8 mouse cellular contexts compared by ENCODE assay signal in genomic region chr11:24305145-24305553, GRCm38 (mm10).
A peak's percentile ranks its signal among the peaks of the same experiment; 100 is the strongest.
DNase-seq lines count a peak whose midpoint lies in the region; ATAC-seq and TF ChIP-seq lines count a peak whose summit lies in the region.

No protein-coding gene starts in this region.

- no peak for TF ChIP-seq CTCF in cerebellum, adult 2 months (IDR thresholded peaks at IDR 0.05; ENCODE audit: borderline replicate concordance, insufficient read depth, low read depth, low read length)

- TF ChIP-seq POLR2A in cerebellum, adult 2 months (IDR thresholded peaks at IDR 0.05; ENCODE audit: borderline replicate concordance, insufficient read depth, low read length): no peak

- no peaks in the 10 kb centered on the region for H3K36me3 ChIP-seq in liver, embryonic 15.5 days (replicated peaks)
- no peaks in the 10 kb centered on the region for H3K36me3 ChIP-seq in splenic B cell, adult 2 months (ENCODE audit: control insufficient read depth, insufficient read depth, low read length, poor library complexity, severe bottlenecking)

- ATAC-seq in liver, embryonic 15.5 days (ENCODE audit: insufficient read depth): no peak

- DNase-seq in adrenal gland, postnatal 14 days: peak; percentile 52
- no peak for DNase-seq in adrenal gland, adult 8-10 months
- peak; percentile 60 for DNase-seq in ovary, postnatal 36 days (ENCODE audit: low spot score)
- DNase-seq in ovary, postnatal 10 days (ENCODE audit: low spot score): no peak
- DNase-seq in heart, postnatal 4 days: peak; percentile 44
- DNase-seq in splenic B cell, adult 2 months (ENCODE audit: low read depth, low spot score): peak; percentile 31
- DNase-seq in cerebellum, adult 2 months: no peak

- no peak overlapping the region for H3K27ac ChIP-seq in liver, embryonic 15.5 days (replicated peaks)
- H3K27ac ChIP-seq in cerebellum, adult 2 months (ENCODE audit: insufficient read depth, low read length): no peak overlapping the region

- peak overlapping the region; percentile 50 for H3K4me2 ChIP-seq in liver, embryonic 15.5 days

- peaks cover 10% of the 10 kb centered on the region for H3K4me1 ChIP-seq in liver, embryonic 15.5 days (replicated peaks)
- no peaks in the 10 kb centered on the region for H3K4me1 ChIP-seq in cerebellum, adult 2 months (ENCODE audit: control insufficient read depth, insufficient read depth, low read length)

- no peak overlapping the region for H3K9ac ChIP-seq in liver, embryonic 15.5 days

- 6% methylated on average over 17 of the region's 17 CpGs for WGBS in liver, embryonic 15.5 days (ENCODE audit: insufficient replicate concordance)
- WGBS in cerebellum, adult 2 months: 10% methylated on average over 17 of the region's 17 CpGs

- H3K4me3 ChIP-seq in liver, embryonic 15.5 days (replicated peaks): no peak overlapping the region; the same call in 1 of the 2 replicates
- H3K4me3 ChIP-seq in cerebellum, adult 2 months (replicated peaks; ENCODE audit: insufficient read depth, low read depth, low read length): no peak overlapping the region

- peaks cover 16% of the 10 kb centered on the region; the same call in 1 of the 2 replicates for H3K27me3 ChIP-seq in liver, embryonic 15.5 days
- no peaks in the 10 kb centered on the region for H3K27me3 ChIP-seq in splenic B cell, adult 2 months (ENCODE audit: control insufficient read depth, insufficient read depth, low read length, poor library complexity, severe bottlenecking)
- H3K27me3 ChIP-seq in cerebellum, adult 2 months (ENCODE audit: control insufficient read depth, insufficient read depth, low read length): no peaks in the 10 kb centered on the region

- no peaks in the 10 kb centered on the region for H3K9me3 ChIP-seq in liver, embryonic 15.5 days (replicated peaks)

Comparison
In these comparisons a context has a peak if more than half of its experiments do, and no peak if none do; other contexts are left out.
1. DNase-seq: peak in adrenal gland, postnatal 14 days (single experiment), ovary, postnatal 36 days (single experiment), heart, postnatal 4 days (single experiment) and splenic B cell, adult 2 months (single experiment); none in adrenal gland, adult 8-10 months (single experiment), ovary, postnatal 10 days (single experiment) and cerebellum, adult 2 months (0 of 2).